In the genomic region with DNA sequence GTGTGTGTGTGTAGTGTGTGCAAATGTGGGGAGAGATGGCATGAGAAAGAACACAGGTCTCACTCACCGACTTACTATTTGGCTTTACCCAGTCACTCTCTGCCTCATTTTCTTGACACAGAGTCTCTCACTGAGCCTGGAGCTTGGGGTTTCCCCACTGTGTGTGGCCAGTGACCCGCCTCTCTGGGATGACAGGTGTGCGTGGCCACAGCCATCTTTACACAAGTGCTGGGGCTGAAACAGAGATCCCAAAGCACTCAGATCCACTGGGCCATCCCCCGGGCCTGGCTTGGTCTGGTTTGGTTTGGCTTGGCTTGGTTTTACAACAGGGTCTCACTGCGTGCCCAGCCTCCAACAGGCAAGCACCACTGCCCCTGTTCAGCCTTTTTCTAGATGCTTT, we compare ENCODE assay signal across 25 mouse cellular contexts. TPM values are rescaled to one million over a fixed set of nuclear protein-coding genes. Genes with fewer than 3 reads are reported as not detected.
DNase-seq lines count a peak whose midpoint lies in the region; ATAC-seq and TF ChIP-seq lines count a peak whose summit lies in the region.
"Had no signal": no experiment of that assay in that cellular context is flagged by ENCODE, and none has a peak within 500 bp of the region (broad histone marks: within the 10 kb centered on the region; RNA-seq: fewer than 3 reads in every experiment).

No protein-coding gene starts in this region.

- no peak for DNase-seq in kidney, postnatal 36 days
- peak; percentile 74 for DNase-seq in midbrain, embryonic 11.5 days (ENCODE audit: low spot score, missing footprints)
- no peak for DNase-seq in B cell, adult 2 months
- DNase-seq: adrenal gland, postnatal 10 days; adrenal gland, postnatal 36 days; cerebellum, adult 18-20 months; cerebellum, adult 9-10 months; cerebellum, postnatal 25 days; gastrocnemius, postnatal 25 days; heart, postnatal 14 days had no signal

- no peak overlapping the region for H3K4me3 ChIP-seq in kidney, embryonic 14.5 days (ENCODE audit: low read length)
- H3K4me3 ChIP-seq in midbrain, embryonic 11.5 days (ENCODE audit: low read depth, low read length): no peak overlapping the region
- no peak overlapping the region for H3K4me3 ChIP-seq in midbrain, embryonic 15.5 days
- no peak overlapping the region for H3K4me3 ChIP-seq in myocyte
- H3K4me3 ChIP-seq: embryonic facial prominence, embryonic 12.5 days; embryonic facial prominence, embryonic 15.5 days; erythroblast, embryonic 14.5 days; forebrain, embryonic 12.5 days; forebrain, embryonic 15.5 days; heart, adult 2 months; heart, embryonic 10.5 days; heart, embryonic 13.5 days; hindbrain, embryonic 12.5 days; hindbrain, embryonic 15.5 days had no signal

- no peak overlapping the region for H3K9ac ChIP-seq in kidney, embryonic 14.5 days (ENCODE audit: low read depth, low read length)
- no peak overlapping the region for H3K9ac ChIP-seq in midbrain, embryonic 11.5 days (ENCODE audit: low read length)
- H3K9ac ChIP-seq in midbrain, embryonic 15.5 days: no peak overlapping the region
- H3K9ac ChIP-seq: embryonic facial prominence, embryonic 12.5 days; embryonic facial prominence, embryonic 15.5 days; forebrain, embryonic 12.5 days; forebrain, embryonic 15.5 days; heart, embryonic 13.5 days; hindbrain, embryonic 12.5 days; hindbrain, embryonic 15.5 days had no signal

- H3K79me2 ChIP-seq in myocyte (ENCODE audit: control insufficient read depth, insufficient read depth): peaks cover 60% of the 10 kb centered on the region

- no peak for TF ChIP-seq POLR2A in myocyte (IDR thresholded peaks at IDR 0.05; ENCODE audit: insufficient read length, low read depth)

- H3K4me1 ChIP-seq in kidney, embryonic 14.5 days (ENCODE audit: control insufficient read depth, insufficient read depth, low read length): peaks cover 25% of the 10 kb centered on the region
- H3K4me1 ChIP-seq in midbrain, embryonic 11.5 days (ENCODE audit: control insufficient read depth, insufficient read depth, low read length): peaks cover 10% of the 10 kb centered on the region
- peaks cover 9% of the 10 kb centered on the region; the same call in 1 of the 2 replicates for H3K4me1 ChIP-seq in midbrain, embryonic 15.5 days

- WGBS in kidney, embryonic 14.5 days: 80% methylated on average over 5 of the region's 5 CpGs
- WGBS in midbrain, embryonic 11.5 days: 87% methylated on average over 5 of the region's 5 CpGs
- 86% methylated on average over 5 of the region's 5 CpGs for WGBS in midbrain, embryonic 15.5 days

- H3K27me3 ChIP-seq in kidney, embryonic 14.5 days (ENCODE audit: control insufficient read depth, insufficient read depth, low read length): no peaks in the 10 kb centered on the region
- H3K27me3 ChIP-seq in midbrain, embryonic 11.5 days (ENCODE audit: control insufficient read depth, insufficient read depth, low read length): no peaks in the 10 kb centered on the region
- H3K27me3 ChIP-seq in midbrain, embryonic 15.5 days (replicated peaks): no peaks in the 10 kb centered on the region
- no peaks in the 10 kb centered on the region for H3K27me3 ChIP-seq in myocyte (ENCODE audit: control insufficient read depth, insufficient read depth, insufficient read length)
- H3K27me3 ChIP-seq: embryonic facial prominence, embryonic 12.5 days; embryonic facial prominence, embryonic 15.5 days; forebrain, embryonic 12.5 days; forebrain, embryonic 15.5 days; heart, embryonic 13.5 days; hindbrain, embryonic 12.5 days; hindbrain, embryonic 15.5 days; Patski had no signal

- no peak overlapping the region for H3K4me2 ChIP-seq in kidney, embryonic 14.5 days (replicated peaks; ENCODE audit: low read depth, low read length)
- H3K4me2 ChIP-seq in midbrain, embryonic 11.5 days: no peak overlapping the region
- H3K4me2 ChIP-seq in midbrain, embryonic 15.5 days: no peak overlapping the region
- H3K4me2 ChIP-seq in myocyte (ENCODE audit: low read depth): no peak overlapping the region
- H3K4me2 ChIP-seq: embryonic facial prominence, embryonic 12.5 days; embryonic facial prominence, embryonic 15.5 days; forebrain, embryonic 12.5 days; forebrain, embryonic 15.5 days; heart, embryonic 13.5 days; hindbrain, embryonic 12.5 days; hindbrain, embryonic 15.5 days had no signal

- H3K27ac ChIP-seq in kidney, embryonic 14.5 days (ENCODE audit: low read depth, low read length): peak overlapping the region; percentile 14; the same call in 1 of the 2 replicates
- no peak overlapping the region for H3K27ac ChIP-seq in midbrain, embryonic 11.5 days (ENCODE audit: low read depth, low read length)
- no peak overlapping the region for H3K27ac ChIP-seq in midbrain, embryonic 15.5 days
- H3K27ac ChIP-seq: embryonic facial prominence, embryonic 12.5 days; forebrain, embryonic 12.5 days; forebrain, embryonic 15.5 days; heart, adult 2 months; heart, embryonic 13.5 days; hindbrain, embryonic 12.5 days; hindbrain, embryonic 15.5 days had no signal

- no peak for ATAC-seq in kidney, embryonic 14.5 days (ENCODE audit: low FRiP score, low TSS enrichment)
- no peak for ATAC-seq in midbrain, embryonic 11.5 days (ENCODE audit: low FRiP score)
- no peak for ATAC-seq in midbrain, embryonic 15.5 days (replicated peaks)
- ATAC-seq: Patski had no signal

- no peaks in the 10 kb centered on the region for H3K9me3 ChIP-seq in kidney, embryonic 14.5 days (ENCODE audit: control insufficient read depth, low read length)
- H3K9me3 ChIP-seq in midbrain, embryonic 11.5 days (ENCODE audit: control insufficient read depth, low read length): no peaks in the 10 kb centered on the region
- H3K9me3 ChIP-seq in midbrain, embryonic 15.5 days: no peaks in the 10 kb centered on the region
- H3K9me3 ChIP-seq: embryonic facial prominence, embryonic 12.5 days; embryonic facial prominence, embryonic 15.5 days; forebrain, embryonic 12.5 days; forebrain, embryonic 15.5 days; G1E; heart, embryonic 10.5 days; heart, embryonic 13.5 days; hindbrain, embryonic 12.5 days; hindbrain, embryonic 15.5 days had no signal

- H3ac ChIP-seq in myocyte (ENCODE audit: control insufficient read depth, insufficient read length): no peak overlapping the region

- no peaks in the 10 kb centered on the region for H3K36me3 ChIP-seq in kidney, embryonic 14.5 days (ENCODE audit: control insufficient read depth, insufficient read depth, low read length)
- no peaks in the 10 kb centered on the region for H3K36me3 ChIP-seq in midbrain, embryonic 11.5 days (ENCODE audit: control insufficient read depth, insufficient read depth, low read length)
- H3K36me3 ChIP-seq in midbrain, embryonic 15.5 days (replicated peaks): no peaks in the 10 kb centered on the region
- H3K36me3 ChIP-seq in myocyte (ENCODE audit: control insufficient read depth, insufficient read depth): no peaks in the 10 kb centered on the region
- H3K36me3 ChIP-seq: embryonic facial prominence, embryonic 12.5 days; embryonic facial prominence, embryonic 15.5 days; forebrain, embryonic 12.5 days; forebrain, embryonic 15.5 days; heart, embryonic 10.5 days; heart, embryonic 13.5 days; hindbrain, embryonic 12.5 days; hindbrain, embryonic 15.5 days had no signal

TF ChIP-seq in myocyte, 11 proteins besides CTCF, POLR2A, EP300 and RAD21:
- TF ChIP-seq USF1 (IDR thresholded peaks at IDR 0.05; ENCODE audit: low read depth): no peak
- TF ChIP-seq E2F4 (IDR thresholded peaks at IDR 0.05; ENCODE audit: insufficient read depth): no peak
- TF ChIP-seq CEBPB (IDR thresholded peaks at IDR 0.05; ENCODE audit: insufficient read depth, poor library complexity, severe bottlenecking): no peak
- TF ChIP-seq SRF (IDR thresholded peaks at IDR 0.05; ENCODE audit: control insufficient read depth, insufficient read length, low read depth): no peak
- TF ChIP-seq REST (IDR thresholded peaks at IDR 0.05; ENCODE audit: insufficient read depth, insufficient read length): no peak
- peak in 2 of 3 experiments; percentile 71 to 94 for TF ChIP-seq MYOG (IDR thresholded peaks at IDR 0.05; ENCODE audit: control insufficient read depth in 1 of 3, insufficient read depth in 1 of 3, insufficient read length in 2 of 3, low read depth in 2 of 3)
- TF ChIP-seq MYOD1 (IDR thresholded peaks at IDR 0.05; ENCODE audit: control insufficient read depth in 1 of 3, insufficient read length in 2 of 3, low read depth in 2 of 3): peak in 2 of 3 experiments; percentile 86 to 88
- TF ChIP-seq TCF12 (IDR thresholded peaks at IDR 0.05; ENCODE audit: insufficient read depth, poor library complexity, severe bottlenecking): no peak

RNA-seq across cellular contexts. Expression of a gene that starts 55.3 kb away (rescaled TPM):
- polyA plus RNA-seq in kidney, embryonic 14.5 days (2014; fragmentation: Nextera tagmentation; extraction: Ambion mirVana): 14.5 and 18.5 TPM in 2 replicates
- polyA plus RNA-seq in midbrain, embryonic 11.5 days (2014; fragmentation: Nextera tagmentation; extraction: Ambion mirVana): 6.0 and 6.2 TPM in 2 replicates
- 5.6 and 5.9 TPM in 2 replicates for polyA plus RNA-seq in midbrain, embryonic 15.5 days (2015; fragmentation: Nextera tagmentation; extraction: Ambion mirVana)
- polyA plus RNA-seq in myocyte (2012; fragmentation: generic; extraction: Trizol): 7.7 TPM
